In the genomic region with DNA sequence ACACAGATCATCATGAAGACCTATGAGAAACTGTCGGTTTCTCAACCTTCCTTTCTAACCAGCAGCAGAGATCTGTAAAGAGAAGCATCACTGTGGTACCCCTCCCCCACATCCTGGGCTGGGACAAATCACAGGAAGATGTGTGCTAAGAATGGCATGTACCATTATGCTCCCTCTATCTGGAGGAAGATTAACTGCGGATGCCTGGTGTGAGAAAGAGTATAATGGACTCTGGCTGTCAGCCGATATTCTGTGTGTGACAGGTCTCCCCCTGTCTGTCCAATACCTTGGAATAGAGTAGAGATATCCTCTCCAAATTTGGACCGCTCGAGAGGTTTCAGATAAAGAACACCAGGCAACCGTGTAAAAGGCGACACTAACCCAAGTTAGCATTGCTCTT, we compare ENCODE assay signal across 24 mouse cellular contexts.
DNase-seq lines count a peak whose midpoint lies in the region; ATAC-seq and TF ChIP-seq lines count a peak whose summit lies in the region.
"Had no signal": no experiment of that assay in that cellular context is flagged by ENCODE, and none has a peak within 500 bp of the region (broad histone marks: within the 10 kb centered on the region; RNA-seq: fewer than 3 reads in every experiment).

No protein-coding gene starts in this region.

- peaks cover 15% of the 10 kb centered on the region for H3K4me1 ChIP-seq in heart, embryonic 13.5 days
- H3K4me1 ChIP-seq in lung, embryonic 14.5 days (ENCODE audit: insufficient read depth) = no peaks in the 10 kb centered on the region
- H3K4me1 ChIP-seq: embryonic facial prominence, embryonic 15.5 days; forebrain, embryonic 10.5 days; hindbrain, embryonic 13.5 days had no signal

- peak; percentile 12 for DNase-seq in embryo, embryonic 10 days (ENCODE audit: low spot score)
- no peak for DNase-seq in embryo, embryonic 9.5 days (ENCODE audit: extremely low spot score)
- no peak for DNase-seq in heart, postnatal 36 days
- no peak for DNase-seq in lung, embryonic 14.5 days
- DNase-seq in lung, postnatal 10 days = no peak
- DNase-seq in right cerebral cortex, postnatal 4 days = no peak
- DNase-seq: adrenal gland, postnatal 10 days; B cell, adult 2 months; cerebellum, adult 18-20 months; cerebellum, adult 9-11 months; cerebellum, postnatal 36 days; gastrocnemius, adult 2 months; gastrocnemius, postnatal 25 days; kidney, adult 11 months; kidney, adult 9 months had no signal

- H3K9ac ChIP-seq in heart, embryonic 13.5 days = no peak overlapping the region
- H3K9ac ChIP-seq in lung, embryonic 14.5 days = no peak overlapping the region
- H3K9ac ChIP-seq: embryonic facial prominence, embryonic 15.5 days; hindbrain, embryonic 13.5 days had no signal

- H3K9me3 ChIP-seq in heart, embryonic 13.5 days = no peaks in the 10 kb centered on the region
- H3K9me3 ChIP-seq in lung, embryonic 14.5 days (ENCODE audit: low read depth, low read length) = no peaks in the 10 kb centered on the region
- H3K9me3 ChIP-seq: embryonic facial prominence, embryonic 15.5 days; forebrain, embryonic 10.5 days; G1E; hindbrain, embryonic 13.5 days had no signal

- no peak overlapping the region for H3K4me3 ChIP-seq in heart, embryonic 13.5 days
- H3K4me3 ChIP-seq in lung, embryonic 14.5 days (ENCODE audit: low read depth, low read length) = no peak overlapping the region
- H3K4me3 ChIP-seq: embryonic facial prominence, embryonic 15.5 days; erythroblast, embryonic 14.5 days; forebrain, embryonic 10.5 days; gastrocnemius, adult 2 months; hindbrain, embryonic 13.5 days had no signal

- WGBS in heart, embryonic 13.5 days = 22% methylated on average over 7 of the region's 7 CpGs
- 69% methylated on average over 7 of the region's 7 CpGs for WGBS in lung, embryonic 14.5 days

- TF ChIP-seq CTCF in lung, embryonic 14.5 days (IDR thresholded peaks at IDR 0.05; ENCODE audit: low read depth) = 0 out of 2 replicates have a peak, but pooled peaks have one; percentile 5

- H3K27ac ChIP-seq in heart, embryonic 13.5 days (replicated peaks) = 0 out of 2 replicates have a peak overlapping the region, but pooled peaks have one; percentile 37
- H3K27ac ChIP-seq in lung, embryonic 14.5 days (ENCODE audit: low read depth) = no peak overlapping the region
- H3K27ac ChIP-seq: embryonic facial prominence, embryonic 15.5 days; forebrain, embryonic 10.5 days; gastrocnemius, adult 2 months; hindbrain, embryonic 13.5 days; hindbrain, postnatal 0 days had no signal

- ATAC-seq in heart, embryonic 13.5 days (ENCODE audit: extremely low read depth, insufficient number of reproducible peaks, low FRiP score, low TSS enrichment) = peak; percentile 51; the same call in 1 of the 2 replicates
- ATAC-seq in lung, embryonic 14.5 days (ENCODE audit: insufficient read depth) = no peak
- ATAC-seq: CD4-positive, CD25-positive, alpha-beta regulatory T cell, adult 4 months; forebrain, embryonic 14.5 days; hindbrain, postnatal 0 days had no signal

- peak overlapping the region; percentile 12; the same call in 1 of the 2 replicates for H3K4me2 ChIP-seq in heart, embryonic 13.5 days
- no peak overlapping the region for H3K4me2 ChIP-seq in lung, embryonic 14.5 days
- H3K4me2 ChIP-seq: embryonic facial prominence, embryonic 15.5 days; hindbrain, embryonic 13.5 days had no signal

- no peaks in the 10 kb centered on the region for H3K36me3 ChIP-seq in heart, embryonic 13.5 days
- no peaks in the 10 kb centered on the region for H3K36me3 ChIP-seq in lung, embryonic 14.5 days (ENCODE audit: insufficient read depth)
- H3K36me3 ChIP-seq: embryonic facial prominence, embryonic 15.5 days; forebrain, embryonic 10.5 days; G1E; hindbrain, embryonic 13.5 days had no signal

- intact Hi-C loops in heart, postnatal 36 days (cut with DNase I) = no loop called here

- no peaks in the 10 kb centered on the region for H3K27me3 ChIP-seq in heart, embryonic 13.5 days (replicated peaks)
- no peaks in the 10 kb centered on the region for H3K27me3 ChIP-seq in lung, embryonic 14.5 days (ENCODE audit: insufficient read depth, low read length)
- H3K27me3 ChIP-seq: embryonic facial prominence, embryonic 15.5 days; hindbrain, embryonic 13.5 days had no signal
